Mouse (Mus musculus): ENCODE data around the gene Galnt3. TPM values are rescaled to one million over a fixed set of nuclear protein-coding genes. Genes with fewer than 3 reads are reported as not detected.

Galnt3 gene
- polyA plus RNA-seq, 2 experiments, result 0.52 to 0.70 TPM

DNA sequence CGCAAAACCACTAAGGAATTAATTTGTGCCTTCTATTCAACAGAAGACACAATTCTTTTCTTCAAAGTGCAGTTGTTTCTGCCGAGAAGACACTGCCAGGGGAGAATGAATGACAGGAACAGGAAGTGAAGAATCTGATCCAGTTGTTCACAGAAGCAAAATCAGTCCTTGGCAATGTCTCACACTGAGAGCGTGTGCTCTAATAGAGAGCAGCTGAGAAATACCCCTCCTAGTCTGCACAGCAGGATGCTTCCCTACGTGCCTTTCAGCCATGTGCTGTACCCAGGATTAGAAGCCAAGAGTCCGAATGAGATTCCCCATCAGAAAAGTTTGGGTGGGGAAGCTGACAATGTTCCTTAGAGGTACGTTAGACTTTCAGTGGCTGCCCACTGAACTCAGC is 55.3 kb downstream of the Galnt3 start:
- TF ChIP-seq CTCF (IDR thresholded peaks at IDR 0.05; ENCODE audit: low read depth) (no peak), EP300 (IDR thresholded peaks at IDR 0.05; ENCODE audit: low read depth) (no peak)
- H3K9me3 ChIP-seq (ENCODE audit: control insufficient read depth, low read length), result no peaks in the 10 kb centered on the region
- no peak overlapping the region for H3K27ac ChIP-seq
- no peak overlapping the region for H3K4me2 ChIP-seq (ENCODE audit: low read depth)
- H3K4me3 ChIP-seq (ENCODE audit: insufficient read depth in 1 of 2, low read depth in 2 of 2, low read length in 2 of 2), result no peak overlapping the region
- no peak overlapping the region for H3K9ac ChIP-seq (replicated peaks)
- no peaks in the 10 kb centered on the region for H3K27me3 ChIP-seq (ENCODE audit: control insufficient read depth, insufficient read depth, low read length)
- no peak for DNase-seq (ENCODE audit: low read depth in 3 of 3, low spot score in 3 of 3)
- ATAC-seq (ENCODE audit: insufficient read depth), result no peak
- no peaks in the 10 kb centered on the region for H3K36me3 ChIP-seq (replicated peaks; ENCODE audit: control insufficient read depth, insufficient read depth, low read depth)
- H3K4me1 ChIP-seq (replicated peaks; ENCODE audit: control insufficient read depth in 2 of 2, insufficient read depth in 2 of 2, low read length in 1 of 2), result no peaks in the 10 kb centered on the region
- WGBS (ENCODE audit: insufficient replicate concordance), result 35% methylated on average over 6 of the region's 6 CpGs

DNA sequence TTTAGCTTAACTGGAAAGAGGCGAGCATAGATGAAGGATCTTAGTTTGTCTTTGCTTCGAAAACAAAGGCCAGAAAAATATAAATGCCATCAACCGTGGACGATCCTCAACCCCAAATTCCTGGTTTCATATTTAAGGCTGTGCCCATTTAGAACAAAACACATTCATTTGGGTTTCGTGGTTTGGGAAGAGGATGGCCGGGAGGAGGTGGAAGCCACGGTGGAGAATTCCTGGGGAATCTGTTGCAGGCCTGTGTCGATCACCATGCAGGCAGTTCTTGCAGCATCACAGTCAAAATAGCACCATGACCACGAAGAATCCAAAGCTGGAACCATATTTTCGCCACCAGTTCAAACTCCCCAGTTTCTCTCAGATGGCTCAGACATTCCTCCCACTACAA is 61.5 kb downstream of the Galnt3 start:
- Histone ChIP-seq H3K27ac (no peak overlapping the region), H3K9me3 (ENCODE audit: control insufficient read depth, low read length) (no peaks in the 10 kb centered on the region), H3K4me1 (replicated peaks; ENCODE audit: control insufficient read depth in 2 of 2, insufficient read depth in 2 of 2, low read length in 1 of 2) (no peaks in the 10 kb centered on the region), H3K27me3 (ENCODE audit: control insufficient read depth, insufficient read depth, low read length) (no peaks in the 10 kb centered on the region), H3K4me2 (ENCODE audit: low read depth) (no peak overlapping the region), H3K9ac (replicated peaks) (no peak overlapping the region), H3K36me3 (replicated peaks; ENCODE audit: control insufficient read depth, insufficient read depth, low read depth) (no peaks in the 10 kb centered on the region), H3K4me3 (ENCODE audit: insufficient read depth in 1 of 2, low read depth in 2 of 2, low read length in 2 of 2) (no peak overlapping the region)
- no peak for DNase-seq (ENCODE audit: low read depth in 3 of 3, low spot score in 3 of 3)
- TF ChIP-seq CTCF (IDR thresholded peaks at IDR 0.05; ENCODE audit: low read depth) (no peak), EP300 (IDR thresholded peaks at IDR 0.05; ENCODE audit: low read depth) (no peak)
- 62% methylated on average over 10 of the region's 10 CpGs for WGBS (ENCODE audit: insufficient replicate concordance)
- ATAC-seq (ENCODE audit: insufficient read depth), result no peak

DNA sequence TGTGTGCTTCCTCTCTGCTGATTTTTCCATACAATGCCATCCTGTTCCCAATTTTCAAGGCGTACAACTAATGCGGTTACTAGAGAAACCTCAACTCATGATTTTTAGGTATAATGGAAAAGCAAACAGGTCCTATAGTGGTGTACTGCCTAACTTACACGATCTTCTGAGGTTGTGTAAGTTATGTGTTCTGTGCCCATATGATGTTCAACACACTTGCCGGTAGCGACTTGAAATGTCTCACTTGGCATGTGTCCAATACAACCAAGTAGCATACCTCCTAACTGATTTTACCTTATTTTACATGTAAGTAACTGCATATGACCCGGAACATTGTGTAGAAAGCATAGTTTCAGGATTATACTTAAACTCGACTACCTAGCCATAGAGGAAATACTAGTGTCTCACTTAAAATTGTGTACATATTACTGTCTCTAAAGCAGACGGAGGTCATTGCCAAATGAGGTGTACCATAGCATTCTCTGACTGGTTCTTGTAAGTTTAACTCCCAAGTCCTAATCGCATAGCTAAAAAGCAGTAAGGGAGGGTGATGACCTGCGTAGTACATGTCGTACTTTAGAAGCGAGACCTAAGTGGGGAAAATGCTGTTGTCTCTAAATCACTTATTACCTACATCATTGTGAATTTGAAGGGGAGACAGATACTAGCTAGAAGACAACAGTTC is 80.2 kb downstream of the Galnt3 start:
- Histone ChIP-seq H3K4me3 (ENCODE audit: insufficient read depth in 1 of 2, low read depth in 2 of 2, low read length in 2 of 2) (no peak overlapping the region), H3K27ac (no peak overlapping the region), H3K36me3 (replicated peaks; ENCODE audit: control insufficient read depth, insufficient read depth, low read depth) (no peaks in the 10 kb centered on the region), H3K27me3 (ENCODE audit: control insufficient read depth, insufficient read depth, low read length) (no peaks in the 10 kb centered on the region), H3K4me1 (replicated peaks; ENCODE audit: control insufficient read depth in 2 of 2, insufficient read depth in 2 of 2, low read length in 1 of 2) (no peaks in the 10 kb centered on the region), H3K4me2 (ENCODE audit: low read depth) (no peak overlapping the region), H3K9ac (replicated peaks) (no peak overlapping the region), H3K9me3 (ENCODE audit: control insufficient read depth, low read length) (peaks cover 15% of the 10 kb centered on the region)
- no peak for ATAC-seq (ENCODE audit: insufficient read depth)
- TF ChIP-seq CTCF (IDR thresholded peaks at IDR 0.05; ENCODE audit: low read depth) (no peak), EP300 (IDR thresholded peaks at IDR 0.05; ENCODE audit: low read depth) (no peak)
- 83% methylated on average over 12 of the region's 12 CpGs for WGBS (ENCODE audit: insufficient replicate concordance)
- no peak for DNase-seq (ENCODE audit: low read depth in 3 of 3, low spot score in 3 of 3)

DNA sequence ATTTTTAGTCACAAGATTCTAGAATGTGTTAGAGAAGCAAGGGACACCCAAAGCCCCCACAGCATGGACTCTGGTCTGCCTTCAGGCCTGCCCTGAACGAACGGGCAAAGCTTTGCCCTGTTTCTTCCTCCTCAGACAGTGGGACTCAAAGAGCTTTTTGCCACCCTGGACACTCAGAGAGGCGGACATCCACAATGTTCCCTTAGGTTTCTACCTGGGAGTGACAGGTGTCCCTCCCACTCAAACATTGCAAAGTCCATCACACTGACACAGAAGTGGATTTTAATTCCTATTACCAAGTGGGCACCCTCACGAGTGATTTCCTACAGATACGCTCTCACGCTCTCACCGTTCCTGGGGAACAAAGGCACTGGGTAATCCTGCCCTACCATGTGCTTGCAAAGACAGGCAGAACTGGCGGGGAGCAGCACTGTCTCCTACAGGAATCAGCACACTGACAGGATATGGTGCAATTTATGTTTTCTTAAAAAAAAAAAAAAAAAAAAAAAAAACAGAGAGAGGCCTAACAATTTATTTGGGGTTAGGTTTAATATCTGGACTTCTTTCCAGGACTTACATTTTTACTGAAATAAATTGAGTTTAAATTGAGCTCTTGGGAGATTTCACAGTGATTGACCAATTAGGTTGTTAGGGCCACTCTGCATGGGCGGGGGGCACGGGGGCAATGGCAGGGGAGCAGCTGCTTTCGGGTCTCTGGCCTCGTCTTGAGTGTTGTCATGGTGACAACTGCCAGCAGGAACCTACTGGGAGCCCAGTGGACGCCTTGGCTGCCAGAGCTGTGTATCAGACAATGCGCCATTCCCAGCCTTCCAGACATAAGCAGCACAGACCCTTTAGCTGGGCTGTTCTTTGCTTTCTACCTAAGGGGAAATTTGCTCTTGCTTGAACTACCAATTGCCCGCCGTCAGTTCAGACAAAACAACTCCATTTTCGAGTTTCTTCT is 81.1 kb downstream of the Galnt3 start:
- Histone ChIP-seq H3K4me2 (ENCODE audit: low read depth) (no peak overlapping the region), H3K36me3 (replicated peaks; ENCODE audit: control insufficient read depth, insufficient read depth, low read depth) (no peaks in the 10 kb centered on the region), H3K4me3 (ENCODE audit: insufficient read depth in 1 of 2, low read depth in 2 of 2, low read length in 2 of 2) (no peak overlapping the region), H3K27me3 (ENCODE audit: control insufficient read depth, insufficient read depth, low read length) (no peaks in the 10 kb centered on the region), H3K9me3 (ENCODE audit: control insufficient read depth, low read length) (peaks cover 15% of the 10 kb centered on the region), H3K27ac (no peak overlapping the region), H3K9ac (replicated peaks) (no peak overlapping the region), H3K4me1 (replicated peaks; ENCODE audit: control insufficient read depth in 2 of 2, insufficient read depth in 2 of 2, low read length in 1 of 2) (no peaks in the 10 kb centered on the region)
- no peak for DNase-seq (ENCODE audit: low read depth in 3 of 3, low spot score in 3 of 3)
- WGBS (ENCODE audit: insufficient replicate concordance), result 72% methylated on average over 17 of the region's 17 CpGs
- TF ChIP-seq EP300 (IDR thresholded peaks at IDR 0.05; ENCODE audit: low read depth) (no peak), CTCF (IDR thresholded peaks at IDR 0.05; ENCODE audit: low read depth) (no peak)
- no peak for ATAC-seq (ENCODE audit: insufficient read depth)

DNA sequence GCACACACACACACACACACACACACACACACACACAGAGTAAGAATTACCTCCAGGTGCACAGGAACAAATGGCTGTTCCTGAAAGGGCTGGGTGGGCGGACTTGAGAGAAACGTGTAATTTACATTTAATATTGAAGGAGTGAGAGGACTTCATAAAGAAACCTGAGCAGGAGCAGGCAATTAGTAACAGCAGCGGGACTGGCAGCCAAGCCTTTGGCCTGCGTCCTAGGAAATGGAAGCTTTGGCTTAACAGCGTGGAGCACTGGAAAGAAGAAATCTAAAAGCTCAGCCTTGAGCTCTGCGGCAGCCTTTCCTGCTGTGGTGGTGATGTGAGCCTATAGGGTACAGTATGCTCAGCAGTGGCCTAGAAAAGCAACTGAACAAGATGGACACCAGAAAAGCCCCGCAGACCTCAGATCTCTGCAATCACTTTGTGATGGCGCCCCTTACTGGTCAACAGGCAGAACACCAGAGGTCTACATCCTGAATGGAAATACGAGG is 82.8 kb downstream of the Galnt3 start:
- no peak for DNase-seq (ENCODE audit: low read depth in 3 of 3, low spot score in 3 of 3)
- no peak overlapping the region for H3K4me2 ChIP-seq (ENCODE audit: low read depth)
- H3K36me3 ChIP-seq (replicated peaks; ENCODE audit: control insufficient read depth, insufficient read depth, low read depth), result no peaks in the 10 kb centered on the region
- no peak overlapping the region for H3K27ac ChIP-seq
- H3K27me3 ChIP-seq (ENCODE audit: control insufficient read depth, insufficient read depth, low read length), result no peaks in the 10 kb centered on the region
- no peak overlapping the region for H3K9ac ChIP-seq (replicated peaks)
- H3K9me3 ChIP-seq (ENCODE audit: control insufficient read depth, low read length), result peaks cover 5% of the 10 kb centered on the region
- ATAC-seq (ENCODE audit: insufficient read depth), result no peak
- no peak overlapping the region for H3K4me3 ChIP-seq (ENCODE audit: insufficient read depth in 1 of 2, low read depth in 2 of 2, low read length in 2 of 2)
- H3K4me1 ChIP-seq (replicated peaks; ENCODE audit: control insufficient read depth in 2 of 2, insufficient read depth in 2 of 2, low read length in 1 of 2), result no peaks in the 10 kb centered on the region
- WGBS (ENCODE audit: insufficient replicate concordance), result 64% methylated on average over 9 of the region's 9 CpGs
- TF ChIP-seq CTCF (IDR thresholded peaks at IDR 0.05; ENCODE audit: low read depth) (peak; percentile 15; the same call in 1 of the 2 replicates), EP300 (IDR thresholded peaks at IDR 0.05; ENCODE audit: low read depth) (no peak)
